Mouse (Mus musculus) spleen, adult 18-20 months (tissue): ENCODE measurements around the gene Pafah1b3.
"Not testable (repeated sequence)": the region's sequence is repeated elsewhere in the genome, so short reads cannot be mapped to it uniquely, and the experiment has no call there.

Experiments used
- DNase-seq, 2 experiments: peaks; one replicate each; pipeline ENCODE4 v3.0.0; 2022; ENCODE audit warnings: mixed read lengths in 2 of 2

The Pafah1b3 gene

GRCm38 (mm10) chr7:25267751-25268463 is 29.9 kb downstream of the Pafah1b3 start:
- DNase-seq, result peak; percentile 94 to 98

DNA sequence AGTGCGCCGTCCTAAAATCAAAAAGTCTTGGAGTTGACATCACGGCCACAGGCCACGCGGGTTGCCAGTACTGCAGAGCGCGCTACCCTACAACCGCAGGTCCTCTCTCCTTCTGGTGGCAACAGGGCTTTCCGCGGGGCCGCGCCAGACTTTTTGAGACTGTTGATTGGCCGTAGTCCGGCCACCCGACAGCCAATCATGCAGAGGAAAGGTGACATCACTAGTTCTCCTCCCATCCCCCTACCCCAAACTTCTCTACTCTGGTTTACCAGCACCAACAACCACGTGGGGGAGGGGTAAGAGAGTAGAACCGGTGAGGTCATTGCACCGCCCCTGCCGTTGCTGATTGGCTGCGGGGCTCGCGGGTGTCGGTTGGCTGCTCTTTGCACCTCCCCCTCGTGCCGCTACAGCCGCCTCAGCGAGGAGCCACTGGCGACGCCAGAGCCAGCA is 30.5 kb downstream of the Pafah1b3 start, which contains the start of gene Cic:
Cic (plus strand) TSS at position 404 of the 450 bp plus-strand sequence.
- peak; percentile 94 to 97 for DNase-seq

GRCm38 (mm10) chr7:25266180-25266962 is 31.4 kb downstream of the Pafah1b3 start:
- DNase-seq, result no peak

GRCm38 (mm10) chr7:25265743-25266142 is 32.0 kb downstream of the Pafah1b3 start:
- DNase-seq, result not testable (repeated sequence)

DNA sequence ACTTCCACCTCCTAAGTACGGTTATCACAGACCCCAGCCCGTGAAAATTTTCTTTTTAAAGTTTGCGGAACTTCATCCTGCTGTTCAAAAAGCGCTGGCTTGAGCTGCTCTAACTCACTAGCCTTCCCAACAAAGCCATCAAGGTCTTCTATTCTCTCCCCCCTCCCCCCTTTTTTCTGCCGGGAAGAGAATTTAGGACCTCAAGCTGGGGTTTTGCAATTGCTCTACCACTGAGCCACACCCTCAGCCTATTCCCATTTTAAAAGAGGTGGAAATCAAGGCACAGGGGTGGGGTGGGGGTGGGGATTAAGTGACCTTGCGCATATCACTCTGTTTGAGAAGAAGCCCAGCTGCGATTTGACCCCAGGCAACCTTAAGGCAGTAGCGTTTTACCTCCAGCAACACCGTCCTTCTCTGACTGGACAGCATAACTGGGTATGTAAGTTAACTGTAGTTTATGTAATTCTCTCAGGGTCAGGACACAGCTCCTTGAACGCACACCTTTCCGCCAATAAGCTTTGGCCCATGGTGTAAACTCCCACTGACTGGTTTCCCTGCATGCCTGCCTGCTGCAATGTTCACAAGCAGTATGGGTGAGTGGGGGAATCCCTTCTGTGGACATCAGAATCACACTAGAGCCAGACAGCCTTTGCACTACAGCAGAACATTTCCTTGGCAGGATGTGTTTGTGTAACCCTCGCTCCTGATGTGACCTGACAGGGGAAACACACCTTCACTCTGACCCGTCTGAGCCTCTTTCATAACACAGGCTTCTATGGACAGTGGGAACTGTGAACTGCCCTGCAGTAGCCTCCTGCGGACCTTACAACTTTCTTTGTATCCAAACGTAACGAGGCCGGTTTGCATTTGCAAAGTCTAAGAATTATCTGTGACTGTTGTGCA is 33.6 kb downstream of the Pafah1b3 start:
- no peak for DNase-seq

- no peak for DNase-seq
Observed at GRCm38 (mm10) chr7:25261896-25262295, 35.9 kb downstream of the Pafah1b3 start.

GRCm38 (mm10) chr7:25251822-25252221 is 46.0 kb downstream of the Pafah1b3 start:
- DNase-seq, result no peak

GRCm38 (mm10) chr7:25251071-25251791 is 46.6 kb downstream of the Pafah1b3 start:
- DNase-seq, result peak in 1 of 2 experiments; percentile 41

GRCm38 (mm10) chr7:25250141-25250972 is 47.4 kb downstream of the Pafah1b3 start, which contains the start of gene Erf:
Gene Erf, minus strand, starts transcription at chr7:25250761.
- DNase-seq, result peak; percentile 91 to 95

DNA sequence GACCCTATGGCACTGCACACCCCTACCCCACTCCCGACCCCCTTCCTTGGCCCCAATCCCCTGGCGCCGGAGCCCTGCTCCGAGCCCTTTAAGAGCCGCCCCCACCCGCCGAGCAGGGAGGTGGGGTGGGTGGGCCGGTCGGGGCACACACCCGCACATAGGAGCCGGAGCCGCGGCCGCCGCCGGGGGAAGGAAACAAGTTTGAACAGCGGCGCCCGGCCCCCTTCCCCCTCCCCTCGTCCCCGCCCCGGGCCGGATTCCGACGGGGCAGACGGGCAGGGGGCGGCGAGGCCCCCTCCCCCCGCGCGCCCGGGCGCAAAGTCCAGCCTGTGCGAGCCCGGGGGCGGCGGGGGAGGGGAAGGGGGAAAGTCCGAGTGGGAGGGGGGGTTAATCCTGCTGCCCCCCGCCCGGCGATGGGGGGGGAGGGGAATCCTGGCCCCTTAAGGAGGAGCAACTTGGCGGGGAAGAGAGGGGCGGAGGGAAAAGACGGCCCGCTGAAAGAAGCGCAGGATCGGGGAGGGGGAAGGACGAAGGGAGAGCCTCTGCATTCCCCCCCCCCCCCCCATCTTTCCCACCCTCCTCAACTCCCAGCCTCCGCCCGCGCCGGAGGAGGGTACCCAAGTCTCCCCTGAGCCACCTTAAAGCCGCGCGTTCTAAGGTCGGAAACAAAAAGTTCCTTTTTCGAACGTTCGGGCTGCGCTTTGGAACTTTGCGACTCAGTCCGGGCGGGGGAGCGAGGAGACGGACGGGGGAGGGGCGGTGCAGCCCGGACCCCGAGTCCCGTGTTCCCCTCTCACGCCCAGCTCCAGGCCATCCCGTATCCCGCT is 48.3 kb downstream of the Pafah1b3 start:
- DNase-seq, result peak; percentile 63 to 77

DNA sequence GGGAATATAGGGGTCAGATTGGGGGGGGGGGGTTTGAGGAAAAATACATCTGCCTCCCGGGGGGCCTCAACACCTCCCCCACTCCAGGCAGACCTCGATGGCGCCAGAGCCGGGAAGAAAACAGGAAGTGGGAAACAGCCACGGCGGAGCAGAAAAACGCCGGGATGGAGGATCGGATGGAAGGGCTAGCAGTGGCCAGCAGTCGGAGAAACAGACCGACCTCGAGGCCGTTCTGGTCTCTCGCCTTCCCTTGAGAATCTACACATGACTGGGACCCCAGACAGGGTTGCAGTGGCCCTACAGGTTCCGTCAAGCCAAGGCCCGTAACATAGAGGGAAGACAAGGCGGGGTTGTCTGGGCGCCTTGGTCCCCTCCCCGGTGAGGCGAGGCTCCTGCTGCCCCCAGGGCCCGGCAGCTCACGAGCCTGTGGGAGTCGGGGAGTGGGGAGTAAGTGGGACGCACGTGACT is 48.9 kb downstream of the Pafah1b3 start:
- DNase-seq, result no peak

GRCm38 (mm10) chr7:25248018-25248647 is 49.7 kb downstream of the Pafah1b3 start:
- DNase-seq, result no peak

DNA sequence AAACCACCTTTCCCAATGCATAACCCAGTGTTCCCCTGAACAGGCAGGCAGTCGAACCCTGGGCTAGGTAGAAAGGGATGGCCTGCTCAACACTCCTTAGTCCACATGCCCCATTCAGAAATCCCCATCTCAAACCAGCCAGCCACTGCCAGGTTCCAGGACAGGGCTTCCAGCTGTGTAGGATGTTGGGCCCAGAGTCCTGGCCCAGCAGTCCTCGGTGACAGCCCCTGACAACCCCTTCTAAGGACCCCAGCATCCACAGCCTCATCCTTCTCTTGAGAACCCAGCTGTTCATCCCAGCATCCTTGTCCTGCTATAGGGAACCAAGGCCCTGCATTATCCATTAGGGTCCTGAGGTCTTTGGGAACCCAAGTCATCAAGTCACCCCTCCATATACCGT is 50.3 kb downstream of the Pafah1b3 start:
- DNase-seq, result no peak

GRCm38 (mm10) chr7:25246759-25247137 is 51.0 kb downstream of the Pafah1b3 start:
- DNase-seq, result no peak

GRCm38 (mm10) chr7:25246079-25246758 is 51.6 kb downstream of the Pafah1b3 start:
- DNase-seq, result no peak
